Mouse (Mus musculus) liver, embryonic 15.5 days (tissue): Measurements from ENCODE around the gene Serf2. TPM values are rescaled to one million over a fixed set of nuclear protein-coding genes. Genes with fewer than 3 reads are reported as not detected.

Experiments used
- ATAC-seq: fragments of 200-750 bp; cut with Nextera tagmentation; 2 replicates; pipeline ENCODE4 v1.8.0; 2017; ENCODE audit warnings: moderate number of reproducible peaks, mild to moderate bottlenecking, moderate library complexity; ENCODE audit not compliant: insufficient read depth
- H3K27ac ChIP-seq: fragments of 300-500 bp; sonication (generic); replicated peaks from 2 replicates; pipeline ENCODE4 v1.5.1; 2015; ENCODE audit warnings: mild to moderate bottlenecking, inconsistent platforms
- H3K27me3 ChIP-seq: fragments of 300-500 bp; sonication (generic); 2 replicates; pipeline ENCODE4 v1.6.1; 2015; ENCODE audit warnings: mild to moderate bottlenecking, inconsistent platforms
- H3K36me3 ChIP-seq: fragments of 300-500 bp; sonication (generic); replicated peaks from 2 replicates; pipeline ENCODE4 v1.6.1; 2015; ENCODE audit warnings: moderate library complexity, mild to moderate bottlenecking, inconsistent platforms
- H3K4me1 ChIP-seq: fragments of 300-500 bp; sonication (generic); replicated peaks from 2 replicates; pipeline ENCODE4 v1.6.1; 2015; ENCODE audit warnings: inconsistent platforms
- H3K4me2 ChIP-seq: fragments of 300-500 bp; sonication (generic); 2 replicates; pipeline ENCODE4 v1.6.1; 2015; ENCODE audit warnings: moderate library complexity, mild to moderate bottlenecking, inconsistent platforms
- H3K4me3 ChIP-seq: fragments of 300-500 bp; sonication (generic); replicated peaks from 2 replicates; pipeline ENCODE4 v1.5.1; 2015; ENCODE audit warnings: mild to moderate bottlenecking, inconsistent platforms
- H3K9ac ChIP-seq: fragments of 300-500 bp; sonication (generic); 2 replicates; pipeline ENCODE4 v1.6.1; 2015; ENCODE audit warnings: moderate library complexity, mild to moderate bottlenecking, inconsistent platforms
- H3K9me3 ChIP-seq: fragments of 300-500 bp; sonication (generic); replicated peaks from 2 replicates; pipeline ENCODE4 v1.6.1; 2016; ENCODE audit warnings: inconsistent platforms
- WGBS: fragments of 180-500 bp; shearing (Covaris S2); methylation state at CpG from one replicate; pipeline ENCODE4 v1.1.7; 2015; ENCODE audit warnings: mixed read lengths; ENCODE audit not compliant: insufficient replicate concordance; 5-methylcytosine and 5-hydroxymethylcytosine counted together
- polyA plus RNA-seq: library from polyadenylated mRNA; unstranded; fragments of >200 nt; fragmentation: Nextera tagmentation; extraction: Ambion mirVana; gene quantifications from 2 replicates; pipeline ENCODE4 v1.2.1, GENCODE M21; 2015

The Serf2 gene
- 167 and 207 TPM in 2 replicates for polyA plus RNA-seq

DNA sequence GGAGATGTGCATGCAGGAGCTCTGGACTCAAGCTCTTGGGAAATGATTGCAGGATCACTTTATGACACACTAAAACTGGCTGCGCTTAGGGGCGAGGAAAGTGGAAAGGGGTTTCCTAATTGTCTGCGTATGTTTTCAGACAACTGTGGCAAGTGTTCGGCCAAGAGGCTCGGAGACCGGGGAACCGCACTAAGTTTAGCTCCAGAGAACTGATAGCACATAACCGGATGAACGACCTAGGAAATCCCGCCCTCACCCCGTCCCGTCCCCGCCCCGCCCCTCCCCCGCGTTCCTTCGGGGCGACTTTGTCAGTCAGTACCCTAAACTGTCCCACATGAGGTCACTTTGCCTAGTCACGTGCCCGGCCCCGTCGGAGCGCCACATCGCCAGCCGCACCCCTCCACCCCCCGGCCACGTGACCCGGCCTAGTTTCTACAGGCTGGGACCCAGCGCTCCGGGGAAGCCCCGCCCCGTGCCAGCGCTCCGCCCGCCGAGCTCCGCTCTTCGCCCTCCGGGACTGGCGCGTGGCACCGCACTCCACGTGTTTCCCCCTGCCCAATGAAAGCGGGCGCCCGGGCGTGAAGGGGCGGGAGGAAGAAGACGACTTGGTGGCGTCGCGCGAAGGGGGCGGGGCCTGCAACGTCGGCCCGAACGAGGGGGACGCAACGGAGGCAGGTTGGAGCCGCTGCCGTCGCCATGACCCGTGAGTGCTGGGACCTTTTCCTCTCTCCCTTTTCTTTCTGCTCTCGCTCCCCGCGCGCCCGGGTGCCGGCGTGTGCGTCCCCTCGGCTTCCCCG is at the start of gene Serf2:
Gene Serf2, plus strand, starts transcription at position 457 of the 797 bp plus-strand sequence.
- peak; percentile 98 for ATAC-seq
- under 1% methylated on average over 74 of the region's 74 CpGs for WGBS
- peak within 1 kb of the TSS; percentile 92 for H3K27ac ChIP-seq
- no peaks in the 10 kb centered on the region for H3K9me3 ChIP-seq
- peak within 1 kb of the TSS; percentile 96 for H3K4me2 ChIP-seq
- H3K4me1 ChIP-seq, result peaks cover 48% of the 10 kb centered on the region
- H3K36me3 ChIP-seq, result peaks cover 27% of the 10 kb centered on the region
- peaks cover 10% of the 10 kb centered on the region for H3K27me3 ChIP-seq
- peak within 1 kb of the TSS; percentile 99 for H3K4me3 ChIP-seq
- H3K9ac ChIP-seq, result peak within 1 kb of the TSS; percentile 100

DNA sequence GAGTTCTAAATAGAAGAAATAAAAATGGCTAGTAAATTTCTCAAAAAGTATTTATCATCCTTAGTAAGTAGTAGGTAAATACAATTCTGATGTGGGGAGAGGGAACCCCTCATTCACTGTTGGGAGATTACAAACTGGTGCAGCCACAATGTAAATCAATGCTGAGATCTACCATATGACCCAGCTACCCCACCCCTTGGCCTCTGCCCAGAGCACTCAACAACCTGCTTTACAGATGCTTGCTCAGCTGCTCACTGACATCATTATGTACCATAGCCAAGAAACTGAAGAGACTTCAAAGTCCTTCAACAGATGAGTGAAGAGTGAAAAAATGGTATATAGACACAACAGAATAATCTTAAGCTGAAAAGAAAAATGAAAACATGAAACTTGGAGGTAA is 45.7 kb upstream of the Serf2 start:
- Histone ChIP-seq H3K9ac (no peak overlapping the region), H3K4me2 (no peak overlapping the region), H3K27me3 (no peaks in the 10 kb centered on the region), H3K36me3 (no peaks in the 10 kb centered on the region), H3K4me3 (no peak overlapping the region), H3K27ac (no peak overlapping the region), H3K4me1 (no peaks in the 10 kb centered on the region), H3K9me3 (no peaks in the 10 kb centered on the region)
- ATAC-seq, result no peak

DNA sequence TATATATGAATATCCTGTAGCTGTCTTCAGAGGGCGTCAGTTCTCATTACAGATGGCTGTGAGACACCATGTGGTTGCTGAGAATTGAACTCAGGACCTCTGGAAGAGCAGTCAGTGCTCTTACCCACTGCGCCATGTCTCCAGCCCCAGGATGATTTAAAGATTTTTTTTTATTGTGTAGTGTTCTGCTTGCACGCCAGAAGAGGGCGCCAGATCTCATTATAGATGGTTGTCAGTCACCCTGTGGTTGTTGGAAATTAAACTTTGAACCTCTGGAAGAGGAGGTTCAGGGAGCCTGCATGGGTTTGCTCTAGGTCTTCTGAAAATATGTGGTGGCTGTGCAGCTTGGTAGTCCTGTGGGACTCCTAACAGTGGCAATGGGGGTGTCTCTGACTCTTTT is 40.8 kb upstream of the Serf2 start:
- 20% methylated on average over 4 of the region's 4 CpGs for WGBS
- H3K36me3 ChIP-seq, result no peaks in the 10 kb centered on the region
- H3K27ac ChIP-seq, result no peak overlapping the region
- no peak overlapping the region for H3K4me2 ChIP-seq
- H3K27me3 ChIP-seq, result no peaks in the 10 kb centered on the region
- no peak overlapping the region for H3K9ac ChIP-seq
- H3K9me3 ChIP-seq, result no peaks in the 10 kb centered on the region
- no peak overlapping the region for H3K4me3 ChIP-seq
- H3K4me1 ChIP-seq, result peaks cover 12% of the 10 kb centered on the region
- ATAC-seq, result no peak

DNA sequence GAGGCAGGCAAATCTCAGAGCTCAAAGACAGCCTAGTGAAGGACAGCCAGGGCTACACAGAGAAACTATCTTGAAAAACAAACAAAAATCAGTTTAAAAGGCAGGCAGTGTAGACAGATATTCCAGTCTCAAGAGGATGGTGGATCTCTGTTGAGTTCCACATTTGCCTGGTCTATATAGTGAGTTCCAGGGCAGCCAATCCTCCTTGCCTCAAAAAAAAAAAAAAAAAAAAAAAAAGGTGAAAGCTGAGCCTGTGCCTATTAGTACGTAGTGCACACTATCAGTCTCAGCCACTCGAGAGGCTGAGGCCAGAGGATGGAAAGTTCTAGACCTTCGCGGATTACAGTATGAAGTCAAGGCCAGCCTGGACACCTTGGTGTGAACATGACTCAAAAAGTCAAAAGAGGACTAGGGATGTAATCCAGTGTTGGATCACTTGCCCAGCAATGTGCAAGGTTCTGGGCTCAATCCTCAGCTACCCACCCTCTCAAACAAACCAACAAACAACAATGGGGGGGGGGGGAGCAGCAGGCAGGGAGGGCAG is 36.1 kb upstream of the Serf2 start:
- no peaks in the 10 kb centered on the region for H3K27me3 ChIP-seq
- H3K36me3 ChIP-seq, result peaks cover 18% of the 10 kb centered on the region
- peak overlapping the region; percentile 100 for H3K4me3 ChIP-seq
- H3K27ac ChIP-seq, result peak overlapping the region; percentile 95
- ATAC-seq, result no peak
- WGBS, result 5% methylated on average over 4 of the region's 4 CpGs
- peak overlapping the region; percentile 90 for H3K9ac ChIP-seq
- H3K9me3 ChIP-seq, result no peaks in the 10 kb centered on the region
- H3K4me1 ChIP-seq, result peaks cover 42% of the 10 kb centered on the region
- peak overlapping the region; percentile 89 for H3K4me2 ChIP-seq

DNA sequence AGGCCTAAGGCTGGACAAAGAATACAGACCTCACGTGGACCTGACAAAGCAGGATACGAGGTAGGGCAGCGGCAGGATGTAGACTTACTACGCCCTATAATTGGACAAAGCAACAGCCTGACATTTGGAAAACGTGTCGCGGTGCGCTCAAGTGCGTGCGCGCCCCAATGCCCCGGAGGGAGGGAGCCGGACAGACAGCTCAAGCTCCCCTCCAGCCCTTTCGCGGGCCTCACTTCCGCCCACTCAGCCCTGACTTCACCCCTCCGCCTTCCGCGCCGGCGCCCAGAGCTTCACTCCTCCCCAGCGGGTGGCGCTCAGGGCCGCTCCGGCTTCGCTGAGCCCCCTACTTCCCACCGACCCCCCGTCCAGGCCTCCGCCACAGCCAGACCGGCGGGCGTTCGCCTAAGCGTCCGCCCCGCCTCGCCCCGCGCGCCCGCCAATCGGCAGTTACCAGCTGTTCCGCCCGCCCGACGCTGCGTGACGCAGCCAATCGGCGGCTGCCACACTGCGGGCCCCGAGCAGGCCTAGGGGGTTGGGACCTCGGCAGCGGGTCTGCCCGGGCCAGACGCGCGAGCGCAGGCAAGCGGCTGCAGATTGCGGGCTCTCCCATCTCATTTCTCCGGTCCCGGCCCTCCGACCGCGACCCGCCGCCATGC is 35.5 kb upstream of the Serf2 start, which contains the start of the genes Pdia3 and Catsper2:
Gene Pdia3, plus strand, starts transcription at position 389 of the 656 bp plus-strand sequence.
Gene Catsper2, minus strand, starts transcription at position 406 of the 656 bp plus-strand sequence.
- Histone ChIP-seq H3K27ac (peak within 1 kb of the TSS; percentile 95), H3K4me3 (peak within 1 kb of the TSS; percentile 100), H3K36me3 (peaks cover 24% of the 10 kb centered on the region), H3K4me2 (peak within 1 kb of the TSS; percentile 89), H3K4me1 (peaks cover 42% of the 10 kb centered on the region), H3K9me3 (no peaks in the 10 kb centered on the region), H3K27me3 (no peaks in the 10 kb centered on the region), H3K9ac (peak within 1 kb of the TSS; percentile 97)
- WGBS, result under 1% methylated on average over 67 of the region's 68 CpGs
- peak; percentile 98 for ATAC-seq

DNA sequence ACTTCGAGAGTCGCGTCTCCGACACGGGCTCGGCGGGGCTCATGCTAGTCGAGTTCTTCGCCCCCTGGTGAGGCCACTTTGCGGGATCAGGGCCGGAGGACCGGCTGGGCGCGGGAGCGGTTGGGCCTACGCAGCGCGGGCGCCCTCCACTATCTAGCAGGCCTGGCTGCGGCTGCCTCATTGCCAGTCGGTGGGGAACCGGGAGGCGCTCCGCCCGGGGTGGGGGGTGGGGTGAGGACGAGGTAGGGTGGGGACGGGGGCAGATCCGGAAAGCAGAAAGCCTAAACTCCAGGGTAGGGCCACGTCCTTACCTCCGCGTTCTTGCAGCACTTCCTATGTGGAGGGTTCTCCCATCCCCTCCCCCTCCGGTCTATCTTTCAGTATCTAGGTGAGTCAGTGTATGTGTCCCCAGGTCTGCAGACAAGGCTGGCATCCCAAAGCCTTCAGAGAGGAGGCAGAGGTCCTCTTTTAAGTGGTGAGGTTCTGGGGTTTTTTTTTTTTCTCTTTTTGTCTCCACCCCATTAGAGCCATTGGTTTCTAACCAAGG is 34.8 kb upstream of the Serf2 start:
- 1% methylated on average over 32 of the region's 32 CpGs for WGBS
- Histone ChIP-seq H3K27me3 (no peaks in the 10 kb centered on the region), H3K4me3 (peak overlapping the region; percentile 100), H3K9me3 (no peaks in the 10 kb centered on the region), H3K36me3 (peaks cover 30% of the 10 kb centered on the region), H3K27ac (peak overlapping the region; percentile 95), H3K4me2 (peak overlapping the region; percentile 89), H3K9ac (peak overlapping the region; percentile 97), H3K4me1 (peaks cover 47% of the 10 kb centered on the region)
- peak; percentile 69 for ATAC-seq

DNA sequence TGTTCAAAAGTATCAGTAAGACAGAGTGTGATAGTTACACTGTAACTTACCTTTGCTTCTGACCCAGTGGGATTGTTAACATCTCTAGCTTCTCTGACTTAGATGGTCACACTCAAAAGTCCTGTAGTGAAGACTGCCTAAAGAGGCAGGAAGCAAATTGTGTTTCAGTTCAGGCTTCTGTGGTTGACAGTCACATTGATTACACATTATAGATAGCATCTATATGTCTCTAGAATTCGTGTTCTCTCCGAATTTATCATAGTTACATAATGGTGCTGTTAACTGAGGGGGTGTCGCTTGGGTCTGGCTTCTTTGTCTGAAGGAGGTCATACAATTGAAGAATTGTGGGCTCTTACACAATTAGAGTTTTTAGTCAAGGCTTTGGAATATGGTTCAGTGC is 33.9 kb upstream of the Serf2 start:
- peaks cover 35% of the 10 kb centered on the region for H3K36me3 ChIP-seq
- WGBS, result 17% methylated on average over 3 of the region's 3 CpGs

DNA sequence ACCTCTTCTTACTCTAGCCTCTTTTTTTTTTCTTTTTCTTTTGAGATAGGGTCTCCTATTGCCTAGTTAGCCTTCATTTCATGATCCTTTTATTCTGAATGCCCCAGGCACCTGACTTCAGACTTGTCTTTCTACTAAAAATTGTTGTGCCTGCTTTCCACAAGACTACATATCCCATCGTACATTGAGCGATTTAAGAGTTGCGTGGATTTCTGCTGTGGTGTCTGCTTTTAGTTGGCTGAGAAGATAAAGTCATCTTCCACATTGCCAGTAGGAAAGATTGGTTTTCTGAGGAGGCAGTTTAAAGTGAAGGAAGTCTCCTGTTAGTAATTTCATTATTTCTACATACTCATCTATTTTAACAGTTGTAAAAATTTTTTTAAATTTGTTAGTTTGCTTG is 33.4 kb upstream of the Serf2 start:
- H3K4me1 ChIP-seq, result peaks cover 47% of the 10 kb centered on the region
- peaks cover 38% of the 10 kb centered on the region for H3K36me3 ChIP-seq
- peak overlapping the region; percentile 100 for H3K4me3 ChIP-seq

More for the DNA sequence above, 33.9 kb upstream of the Serf2 start:
- Histone ChIP-seq H3K4me1 (peaks cover 47% of the 10 kb centered on the region), H3K9me3 (no peaks in the 10 kb centered on the region), H3K4me3 (peak overlapping the region; percentile 100), H3K27me3 (no peaks in the 10 kb centered on the region), H3K27ac (no peak overlapping the region), H3K4me2 (peak overlapping the region; percentile 89), H3K9ac (no peak overlapping the region)
- no peak for ATAC-seq

DNA sequence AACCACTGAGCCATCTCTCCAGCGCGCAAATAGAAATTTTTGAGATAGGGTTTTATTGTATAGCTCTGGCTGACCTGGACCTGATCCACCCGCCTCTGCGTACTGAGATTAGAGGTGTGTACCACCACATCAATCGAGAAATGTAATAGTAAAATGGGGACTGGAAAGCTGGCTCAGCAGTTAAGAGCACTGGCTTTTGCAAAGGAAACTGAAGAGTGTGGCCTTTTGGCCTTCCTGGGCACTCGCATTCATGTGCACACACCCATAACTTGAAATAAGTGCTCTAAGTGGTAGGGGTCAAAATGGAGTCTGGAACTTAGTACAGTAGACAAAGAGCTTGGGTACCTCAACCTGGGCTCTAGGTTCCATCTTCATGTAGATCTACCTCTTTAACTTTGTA is 32.6 kb upstream of the Serf2 start:
- H3K36me3 ChIP-seq, result peaks cover 42% of the 10 kb centered on the region
- no peak overlapping the region for H3K4me3 ChIP-seq
- H3K4me2 ChIP-seq, result peak overlapping the region; percentile 89; the same call in 1 of the 2 replicates
- WGBS, result 71% methylated on average over 6 of the region's 6 CpGs
- no peaks in the 10 kb centered on the region for H3K9me3 ChIP-seq
- no peak overlapping the region for H3K9ac ChIP-seq
- no peaks in the 10 kb centered on the region for H3K27me3 ChIP-seq
- H3K4me1 ChIP-seq, result peaks cover 47% of the 10 kb centered on the region
- no peak for ATAC-seq
- H3K27ac ChIP-seq, result no peak overlapping the region

More for the DNA sequence above, 33.4 kb upstream of the Serf2 start:
- Histone ChIP-seq H3K27ac (no peak overlapping the region), H3K9ac (no peak overlapping the region), H3K9me3 (no peaks in the 10 kb centered on the region), H3K4me2 (peak overlapping the region; percentile 89), H3K27me3 (no peaks in the 10 kb centered on the region)
- ATAC-seq, result no peak
- WGBS, result 67% methylated on average over 3 of the region's 3 CpGs

DNA sequence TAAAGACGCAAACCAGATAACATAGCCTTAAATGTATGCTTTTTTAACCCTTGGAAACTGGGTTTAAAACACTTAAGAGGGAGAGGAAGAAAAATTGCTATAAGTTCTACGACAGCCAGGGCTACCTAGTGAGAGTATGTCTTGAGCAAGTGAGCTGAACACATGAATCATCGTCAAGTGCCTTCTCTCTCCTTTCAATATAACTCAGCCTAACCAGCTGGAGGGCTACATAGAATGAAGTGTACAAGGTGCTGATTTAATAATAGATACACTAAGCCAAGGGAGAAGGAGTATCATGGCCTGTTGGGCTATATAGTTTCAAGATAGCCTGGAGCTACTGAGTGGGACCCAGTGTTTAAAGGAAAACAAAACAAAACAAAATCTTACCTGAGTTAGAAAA is 30.5 kb upstream of the Serf2 start:
- H3K4me1 ChIP-seq, result peaks cover 33% of the 10 kb centered on the region
- no peak overlapping the region for H3K27ac ChIP-seq
- H3K9ac ChIP-seq, result no peak overlapping the region
- 84% methylated on average over 3 of the region's 3 CpGs for WGBS
- no peaks in the 10 kb centered on the region for H3K27me3 ChIP-seq
- H3K9me3 ChIP-seq, result no peaks in the 10 kb centered on the region
- H3K4me3 ChIP-seq, result no peak overlapping the region
- no peak for ATAC-seq
- peaks cover 61% of the 10 kb centered on the region for H3K36me3 ChIP-seq
- H3K4me2 ChIP-seq, result no peak overlapping the region

DNA sequence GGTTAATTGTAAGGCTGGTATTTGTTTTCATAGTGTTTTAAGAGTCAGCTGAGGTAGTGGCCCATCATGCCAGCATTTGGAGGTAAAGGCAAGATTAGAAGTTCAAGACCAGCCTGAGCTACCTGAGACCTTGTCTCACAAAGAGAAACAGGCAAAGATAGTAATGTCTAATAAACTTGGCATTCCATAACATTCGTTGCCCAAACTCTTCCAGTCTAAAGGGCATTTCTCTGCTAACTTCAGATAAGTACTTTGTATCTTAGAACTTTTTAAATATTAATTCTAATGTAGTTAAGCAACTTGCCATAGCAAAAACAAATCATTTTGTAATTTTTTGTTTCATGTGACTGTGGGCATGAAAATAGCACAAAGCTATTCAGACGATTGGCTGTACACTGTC is 25.8 kb upstream of the Serf2 start:
- WGBS, result 75% methylated on average over 2 of the region's 2 CpGs
- no peak for ATAC-seq
- Histone ChIP-seq H3K4me2 (no peak overlapping the region), H3K9me3 (no peaks in the 10 kb centered on the region), H3K27ac (no peak overlapping the region), H3K27me3 (no peaks in the 10 kb centered on the region), H3K4me1 (0 out of 2 replicates have a peak, but pooled peaks cover 5% of the 10 kb centered on the region), H3K4me3 (no peak overlapping the region), H3K36me3 (peaks cover 76% of the 10 kb centered on the region), H3K9ac (no peak overlapping the region)
